Mouse (Mus musculus) hindbrain, postnatal 0 days (tissue): ENCODE measurements around the gene Ttc39b. TPM values are rescaled to one million over a fixed set of nuclear protein-coding genes. Genes with fewer than 3 reads are reported as not detected.

Experiments used
- ATAC-seq: fragments of 200-750 bp; cut with Nextera tagmentation; 2 replicates; pipeline ENCODE4 v1.8.0; 2017; ENCODE audit warnings: mild to moderate bottlenecking, moderate TSS enrichment, moderate library complexity
- DNase-seq: peaks from one replicate; pipeline ENCODE4 v3.0.0-alpha.2; 2015; ENCODE audit warnings: low spot score
- H3K27ac ChIP-seq: fragments of 300-500 bp; sonication (generic); 2 replicates; pipeline ENCODE4 v1.5.1; 2014; ENCODE audit warnings: mild to moderate bottlenecking
- H3K27me3 ChIP-seq: fragments of 300-500 bp; sonication (generic); 2 replicates; pipeline ENCODE4 v1.6.1; 2014; ENCODE audit warnings: low read length, mixed read lengths; ENCODE audit not compliant: insufficient read depth
- H3K36me3 ChIP-seq: fragments of 300-500 bp; sonication (generic); 2 replicates; pipeline ENCODE4 v1.6.1; 2014; ENCODE audit warnings: low read length, mixed read lengths; ENCODE audit not compliant: insufficient read depth
- H3K4me1 ChIP-seq: fragments of 300-500 bp; sonication (generic); 2 replicates; pipeline ENCODE4 v1.6.1; 2014; ENCODE audit warnings: antibody characterized with exemption, low read length, mixed read lengths; ENCODE audit not compliant: insufficient read depth
- H3K4me2 ChIP-seq: fragments of 300-500 bp; sonication (generic); 2 replicates; pipeline ENCODE4 v1.6.1; 2014; ENCODE audit warnings: low read depth, mild to moderate bottlenecking, low read length, moderate library complexity, mixed read lengths
- H3K4me3 ChIP-seq: fragments of 300-500 bp; sonication (generic); 2 replicates; pipeline ENCODE4 v1.5.1; 2014; ENCODE audit warnings: low read length
- H3K9ac ChIP-seq: fragments of 300-500 bp; sonication (generic); replicated peaks from 2 replicates; pipeline ENCODE4 v1.6.1; 2014; ENCODE audit warnings: mild to moderate bottlenecking, low read length, moderate library complexity, mixed read lengths
- H3K9me3 ChIP-seq: fragments of 300-500 bp; sonication (generic); 2 replicates; pipeline ENCODE4 v1.6.1; 2016; ENCODE audit warnings: low read length, mixed read lengths
- CTCF ChIP-seq: IDR thresholded peaks from 2 replicates; pipeline ENCODE4 v1.5.1; 2016; ENCODE audit warnings: antibody characterized with exemption, control low read depth, low read depth
- WGBS: fragments of 180-500 bp; shearing (Covaris S2); extraction: QIAGEN DNeasy Blood & Tissue Kit; methylation state at CpG from one replicate; pipeline ENCODE4 v1.1.7; 2014; 5-methylcytosine and 5-hydroxymethylcytosine counted together
- polyA plus RNA-seq: library from polyadenylated mRNA; unstranded; fragments of >200 nt; fragmentation: Nextera tagmentation; extraction: Ambion mirVana; gene quantifications from 2 replicates; pipeline ENCODE4 v1.2.1, GENCODE M21; 2015
- total RNA-seq: library from RNA; depleted of rRNA; stranded (reverse); fragments of >200 nt; gene quantifications from 2 replicates; pipeline ENCODE4 v1.2.3, GENCODE M21; 2014

Ttc39b gene
- total and polyA plus RNA-seq, 2 experiments from 2014 or later: 8.6 to 16.0 TPM

DNA sequence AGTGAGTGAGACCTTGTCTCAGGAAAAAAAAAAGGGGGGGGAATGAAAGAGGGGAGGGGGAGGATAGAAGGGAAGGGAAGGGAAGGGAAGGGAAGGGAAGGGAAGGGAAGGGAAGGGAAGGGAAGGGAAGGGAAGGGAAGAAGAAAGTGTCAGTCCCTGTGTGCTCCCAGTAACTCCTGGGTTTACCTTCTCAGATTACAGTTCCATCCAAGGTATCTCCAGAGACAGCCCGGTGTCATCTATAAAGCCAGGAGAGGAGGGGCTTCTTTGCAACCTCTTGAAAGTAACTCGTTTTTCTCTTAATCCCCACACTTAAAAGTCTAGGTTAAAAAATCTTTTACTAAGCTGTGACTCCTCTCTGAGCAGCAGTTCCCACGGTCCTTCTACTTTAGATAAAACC lies 5.3 kb downstream of the Ttc39b start:
- TF ChIP-seq CTCF: no peak
- no peak overlapping the region for H3K4me3 ChIP-seq
- no peak overlapping the region for H3K27ac ChIP-seq
- 46% methylated on average over 3 of the region's 3 CpGs for WGBS
- peaks cover 11% of the 10 kb centered on the region; the same call in 1 of the 2 replicates for H3K4me1 ChIP-seq
- ATAC-seq: no peak
- H3K36me3 ChIP-seq: no peaks in the 10 kb centered on the region
- no peak for DNase-seq
- H3K9ac ChIP-seq: no peak overlapping the region
- H3K4me2 ChIP-seq: no peak overlapping the region
- H3K27me3 ChIP-seq: no peaks in the 10 kb centered on the region
- H3K9me3 ChIP-seq: no peaks in the 10 kb centered on the region

DNA sequence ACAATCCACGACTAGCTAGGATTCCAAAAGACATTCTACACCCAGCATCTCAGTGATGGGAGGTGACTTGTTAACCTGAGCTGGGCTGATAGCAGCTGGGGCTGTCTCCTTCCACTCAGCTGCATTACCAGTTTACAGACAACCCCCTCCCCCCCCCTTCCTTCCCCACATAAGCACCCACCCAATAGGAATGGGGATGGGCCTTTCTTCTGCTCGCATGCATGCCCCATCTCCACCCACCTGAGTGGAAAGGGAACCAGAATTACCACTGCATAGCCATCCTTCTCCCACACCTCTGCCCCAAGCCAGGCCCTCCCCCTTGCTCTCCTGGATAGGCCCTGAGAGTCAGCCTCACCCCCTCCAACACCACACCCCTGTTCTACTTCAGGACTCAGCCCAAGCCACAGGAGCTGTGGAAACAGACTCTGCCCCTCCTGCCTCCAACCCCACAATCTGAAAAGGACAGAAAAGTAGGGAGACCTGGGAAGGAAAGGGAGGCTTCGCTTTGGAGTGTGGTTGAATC lies 6.2 kb downstream of the Ttc39b start:
- Histone ChIP-seq H3K36me3 (no peaks in the 10 kb centered on the region), H3K4me3 (no peak overlapping the region), H3K27me3 (no peaks in the 10 kb centered on the region), H3K4me2 (no peak overlapping the region), H3K27ac (no peak overlapping the region), H3K4me1 (peaks cover 7% of the 10 kb centered on the region; the same call in 1 of the 2 replicates), H3K9me3 (no peaks in the 10 kb centered on the region), H3K9ac (no peak overlapping the region)
- no peak for TF ChIP-seq CTCF
- ATAC-seq (no peak), DNase-seq (no peak)
- WGBS: 68% methylated on average over 3 of the region's 3 CpGs

DNA sequence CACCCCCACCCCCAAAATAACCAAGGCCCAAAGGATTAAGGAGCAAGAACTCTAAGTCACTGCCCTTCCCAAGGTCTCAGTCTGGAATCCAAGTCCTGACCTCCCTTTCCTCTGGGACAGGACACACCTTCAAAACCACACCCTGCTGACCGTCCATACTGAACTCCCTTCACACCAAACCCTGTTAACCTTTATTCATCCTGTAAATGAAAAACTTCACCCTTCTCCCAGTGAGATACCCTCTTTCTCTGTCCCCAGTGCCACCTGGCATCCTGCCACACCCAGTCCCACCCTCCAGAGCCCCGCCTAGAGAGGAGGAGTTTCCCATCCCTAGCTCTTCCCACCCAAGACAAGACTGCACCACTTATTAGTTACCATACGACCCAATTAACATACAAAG lies 7.3 kb downstream of the Ttc39b start:
- Histone ChIP-seq H3K4me3 (no peak overlapping the region), H3K27ac (no peak overlapping the region), H3K9ac (no peak overlapping the region), H3K4me2 (no peak overlapping the region), H3K4me1 (peaks cover 7% of the 10 kb centered on the region; the same call in 1 of the 2 replicates), H3K27me3 (no peaks in the 10 kb centered on the region), H3K36me3 (no peaks in the 10 kb centered on the region), H3K9me3 (no peaks in the 10 kb centered on the region)
- no peak for DNase-seq
- no peak for ATAC-seq
- TF ChIP-seq CTCF: no peak
- WGBS: 68% methylated on average over 3 of the region's 3 CpGs

DNA sequence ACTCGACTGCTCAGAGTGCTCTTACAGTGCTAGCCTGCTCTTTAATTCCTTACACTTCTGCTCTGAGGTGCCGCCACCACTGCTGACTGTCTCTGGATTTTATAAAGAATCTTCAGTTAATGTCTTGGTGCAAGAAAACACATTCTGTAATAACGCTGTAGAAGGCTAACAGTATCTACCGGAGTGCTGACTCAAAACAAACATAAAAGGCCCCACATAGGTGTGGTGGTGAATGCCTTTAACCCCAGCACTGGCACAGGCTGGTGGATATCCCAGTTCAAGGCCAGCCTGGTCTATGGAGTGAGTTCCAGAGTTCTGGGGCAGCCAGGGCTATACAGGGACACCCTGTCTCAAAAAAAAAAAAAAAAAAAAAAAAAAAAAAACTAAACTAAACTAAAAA lies 8.1 kb downstream of the Ttc39b start:
- Histone ChIP-seq H3K36me3 (no peaks in the 10 kb centered on the region), H3K4me2 (peak overlapping the region; percentile 37; the same call in 1 of the 2 replicates), H3K9me3 (no peaks in the 10 kb centered on the region), H3K9ac (no peak overlapping the region), H3K4me1 (peaks cover 7% of the 10 kb centered on the region; the same call in 1 of the 2 replicates), H3K4me3 (no peak overlapping the region), H3K27ac (no peak overlapping the region), H3K27me3 (no peaks in the 10 kb centered on the region)
- no peak for DNase-seq
- ATAC-seq: no peak
- no peak for TF ChIP-seq CTCF
- WGBS: 75% methylated on average over 4 of the region's 4 CpGs

DNA sequence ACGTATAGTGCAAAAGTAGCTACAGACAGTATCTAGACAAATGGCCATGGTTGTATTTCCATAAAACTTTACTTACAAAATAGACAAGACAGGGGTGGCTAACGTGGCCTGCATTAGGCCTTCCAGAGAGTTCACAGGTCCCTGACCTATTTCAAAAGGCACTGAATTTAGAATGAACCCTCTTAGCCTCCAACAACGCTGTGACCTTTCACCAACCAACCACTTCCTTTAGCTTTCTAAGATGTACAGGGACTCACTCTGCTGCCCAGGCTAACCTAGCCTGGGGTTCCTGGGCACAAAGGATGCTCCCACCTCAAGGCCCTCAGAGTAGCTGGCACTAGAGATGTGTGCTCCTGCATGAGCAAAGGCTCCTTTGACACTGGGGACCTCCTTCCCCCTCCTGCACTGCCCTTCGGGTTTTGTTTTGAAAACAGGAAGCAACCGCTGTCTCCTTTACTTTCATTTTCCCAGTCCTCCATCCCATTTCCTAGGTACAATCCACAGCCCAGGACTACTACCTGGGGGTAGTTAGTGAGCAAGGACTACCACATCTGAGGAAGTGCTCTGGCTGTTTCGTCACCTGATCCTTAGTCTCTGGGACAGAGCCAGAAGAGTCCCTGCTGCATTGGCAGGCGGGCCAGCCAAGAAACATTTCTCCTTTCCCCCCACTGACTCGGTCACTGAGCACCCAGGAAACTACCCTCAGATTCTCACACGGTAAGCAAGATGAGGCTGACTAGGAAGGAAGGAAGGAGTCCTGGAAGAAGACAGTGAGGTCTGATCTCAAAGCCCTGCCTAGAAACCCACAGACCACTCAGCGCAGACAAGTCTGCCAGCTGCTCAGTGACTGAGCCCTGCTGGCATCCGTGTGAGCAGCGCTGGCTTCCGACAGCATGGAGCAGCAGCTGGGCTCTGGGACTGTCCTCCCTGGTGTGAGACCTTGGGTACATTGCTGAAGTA lies 8.9 kb downstream of the Ttc39b start:
- H3K27me3 ChIP-seq: no peaks in the 10 kb centered on the region
- H3K4me2 ChIP-seq: peak overlapping the region; percentile 37
- no peak overlapping the region for H3K27ac ChIP-seq
- no peak overlapping the region for H3K9ac ChIP-seq
- no peak for TF ChIP-seq CTCF
- H3K36me3 ChIP-seq: no peaks in the 10 kb centered on the region
- ATAC-seq: peak; percentile 76
- WGBS: 46% methylated on average over 13 of the region's 13 CpGs
- peaks cover 7% of the 10 kb centered on the region; the same call in 1 of the 2 replicates for H3K4me1 ChIP-seq
- peak; percentile 56 for DNase-seq
- H3K9me3 ChIP-seq: no peaks in the 10 kb centered on the region
- no peak overlapping the region for H3K4me3 ChIP-seq

DNA sequence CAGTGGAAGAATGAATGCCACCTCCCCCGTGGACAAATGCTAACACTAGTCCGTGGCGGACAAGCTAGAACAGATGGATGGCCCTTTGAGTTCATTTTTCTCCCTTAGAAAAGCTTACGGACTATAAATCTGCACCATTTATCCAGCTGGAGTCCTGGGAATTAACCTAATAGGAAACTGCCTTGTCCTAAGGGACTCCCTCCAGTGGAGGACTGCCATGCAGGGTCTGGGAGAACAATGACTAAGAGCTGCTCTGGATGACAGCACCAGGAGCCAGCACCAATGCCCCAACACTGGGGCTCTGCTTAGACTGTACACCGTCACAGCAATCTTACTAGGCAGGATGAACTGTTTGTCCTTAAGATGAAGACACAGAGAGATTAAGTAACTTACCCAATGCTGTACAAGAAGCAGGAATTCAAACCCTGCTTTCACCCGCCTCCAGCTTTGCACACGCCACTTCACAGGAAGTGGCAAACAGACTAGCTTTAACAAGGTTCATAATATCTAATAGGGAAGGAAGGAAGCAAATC lies 9.7 kb downstream of the Ttc39b start:
- Histone ChIP-seq H3K4me3 (no peak overlapping the region), H3K9ac (no peak overlapping the region), H3K9me3 (no peaks in the 10 kb centered on the region), H3K27ac (no peak overlapping the region), H3K36me3 (no peaks in the 10 kb centered on the region), H3K27me3 (no peaks in the 10 kb centered on the region), H3K4me2 (no peak overlapping the region), H3K4me1 (peaks cover 7% of the 10 kb centered on the region; the same call in 1 of the 2 replicates)
- ATAC-seq (no peak), DNase-seq (no peak)
- WGBS: 62% methylated on average over 7 of the region's 7 CpGs
- no peak for TF ChIP-seq CTCF

DNA sequence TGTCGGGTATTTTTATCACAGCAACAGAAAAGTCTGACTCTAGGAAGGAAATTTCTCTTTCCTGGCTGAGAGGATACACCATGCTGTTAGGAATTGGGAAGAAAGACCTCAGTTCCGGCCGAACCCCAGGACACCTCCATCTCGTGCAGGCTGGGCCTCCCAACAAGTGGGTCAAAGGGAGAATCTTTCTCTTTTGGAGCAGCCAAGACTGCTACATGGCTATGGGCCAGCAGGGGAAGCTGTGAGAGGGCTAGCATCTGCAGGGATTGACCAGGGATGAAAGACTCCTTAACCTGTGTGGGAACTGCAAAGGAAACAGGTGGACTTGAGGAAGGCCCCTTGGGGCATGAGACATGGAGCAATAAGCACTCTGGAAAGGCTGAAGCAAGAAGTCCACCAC lies 11.7 kb downstream of the Ttc39b start:
- Histone ChIP-seq H3K9ac (no peak overlapping the region), H3K27me3 (no peaks in the 10 kb centered on the region), H3K27ac (no peak overlapping the region), H3K36me3 (no peaks in the 10 kb centered on the region), H3K4me1 (peaks cover 7% of the 10 kb centered on the region; the same call in 1 of the 2 replicates), H3K4me2 (no peak overlapping the region), H3K4me3 (no peak overlapping the region), H3K9me3 (no peaks in the 10 kb centered on the region)
- TF ChIP-seq CTCF: peak; percentile 16; the same call in 1 of the 2 replicates
- ATAC-seq (no peak), DNase-seq (peak; percentile 26)
- WGBS: 63% methylated on average over 4 of the region's 4 CpGs
